Mouse (Mus musculus): ENCODE measurements around the gene Naxd. TPM values are rescaled to one million over a fixed set of nuclear protein-coding genes. Genes with fewer than 3 reads are reported as not detected.

Gene Naxd
- total and polyA plus RNA-seq, 3 experiments: 54.8 to 72.3 TPM; not detected in 1

DNA sequence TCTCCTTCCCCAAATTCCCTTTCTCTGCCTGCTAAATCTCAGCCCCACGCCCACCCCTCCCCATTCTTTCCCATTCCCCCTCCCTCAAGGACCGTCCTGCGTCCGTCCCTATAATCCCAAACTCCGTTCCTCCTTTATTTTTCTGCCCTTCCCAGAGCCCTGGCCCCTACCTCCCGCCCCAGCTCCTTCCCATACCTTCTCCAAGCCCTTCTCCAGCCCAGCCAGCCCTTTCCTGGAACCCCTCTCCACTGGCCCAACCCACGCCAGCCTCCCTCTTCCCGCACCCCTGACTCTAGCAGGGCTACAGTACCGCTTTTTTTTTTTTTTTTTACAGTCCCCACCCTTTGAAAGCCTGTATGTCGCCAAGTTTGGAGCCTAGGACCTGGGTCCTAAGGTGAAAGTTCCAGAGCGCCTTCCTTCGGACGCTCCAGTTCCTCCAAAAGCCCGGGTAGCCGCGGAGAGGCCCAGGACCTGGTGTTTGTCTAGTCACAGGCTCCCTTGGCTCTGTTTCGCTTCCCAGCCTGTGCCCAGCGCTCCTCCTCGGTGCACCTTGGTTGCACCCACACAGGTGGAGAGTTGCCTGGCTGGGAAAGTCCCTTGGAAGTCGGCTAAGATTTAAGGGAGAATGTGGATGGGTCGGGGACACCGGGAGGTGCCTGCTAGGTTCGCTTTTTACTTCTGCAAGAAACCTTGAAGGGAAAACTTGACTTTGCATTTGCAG lies 18.3 kb upstream of the Naxd start:
- H3K27ac ChIP-seq (ENCODE audit: control insufficient read depth, low read depth, low read length): no peak overlapping the region
- TF ChIP-seq SMC3 (IDR thresholded peaks at IDR 0.05; ENCODE audit: low read depth, low read length) (no peak), MAX (IDR thresholded peaks at IDR 0.05; ENCODE audit: low read length) (no peak), MEF2A (IDR thresholded peaks at IDR 0.05; ENCODE audit: extremely low read depth, insufficient replicate concordance, low read depth, low read length, poor library complexity, severe bottlenecking) (no peak), CTCF (IDR thresholded peaks at IDR 0.05 in 2 of 3, conservative IDR thresholded peaks at IDR 0.05 in 1 of 3; ENCODE audit: control insufficient read depth in 1 of 3, insufficient read depth in 1 of 3, low read depth in 2 of 3, low read length in 3 of 3, poor library complexity in 1 of 3, severe bottlenecking in 1 of 3) (no peak), KAT2A (conservative IDR thresholded peaks at IDR 0.05; ENCODE audit: low read depth, low read length) (no peak), TAL1 (IDR thresholded peaks at IDR 0.05; ENCODE audit: low read length) (no peak), TBP (IDR thresholded peaks at IDR 0.05; ENCODE audit: low read depth, low read length) (no peak), ZMIZ1 (IDR thresholded peaks at IDR 0.05; ENCODE audit: low read depth, low read length) (no peak), ZC3H11A (IDR thresholded peaks at IDR 0.05; ENCODE audit: low read depth, low read length) (no peak), ZKSCAN1 (IDR thresholded peaks at IDR 0.05; ENCODE audit: low read depth, low read length) (no peak), JUND (IDR thresholded peaks at IDR 0.05; ENCODE audit: low read depth, low read length) (no peak)
- H3K9ac ChIP-seq (ENCODE audit: control insufficient read depth, low read depth, low read length, poor library complexity, severe bottlenecking): no peak overlapping the region
- H3K27me3 ChIP-seq (ENCODE audit: control insufficient read depth in 1 of 2, insufficient read depth in 2 of 2, low read length in 2 of 2): no peaks in the 10 kb centered on the region
- H3K4me3 ChIP-seq (ENCODE audit: control insufficient read depth in 1 of 2, insufficient read depth in 1 of 2, low read depth in 2 of 2, low read length in 2 of 2): no peak overlapping the region
- DNase-seq (ENCODE audit: low read depth, low spot score): no peak
- peaks cover 6% of the 10 kb centered on the region for H3K79me2 ChIP-seq (ENCODE audit: control insufficient read depth, insufficient read depth, low read length, poor library complexity)
- peaks cover 0 to 2% of the 10 kb centered on the region in 2 experiments; a peak in 1 of 4 replicates for H3K36me3 ChIP-seq (ENCODE audit: control insufficient read depth in 1 of 2, insufficient read depth in 2 of 2, low read length in 2 of 2)
- no peaks in the 10 kb centered on the region for H3K9me3 ChIP-seq (replicated peaks; ENCODE audit: insufficient read depth, low read length)
- H3K4me1 ChIP-seq (ENCODE audit: control insufficient read depth in 1 of 2, insufficient read depth in 2 of 2, low read length in 2 of 2): peaks cover 0 to 4% of the 10 kb centered on the region in 2 experiments; a peak in 1 of 4 replicates

- TF ChIP-seq UBTF (IDR thresholded peaks at IDR 0.05; ENCODE audit: borderline replicate concordance, insufficient read depth, low read depth, low read length) (no peak), JUND (IDR thresholded peaks at IDR 0.05; ENCODE audit: low read depth, low read length) (no peak), ZC3H11A (IDR thresholded peaks at IDR 0.05; ENCODE audit: low read depth, low read length) (no peak), ZKSCAN1 (IDR thresholded peaks at IDR 0.05; ENCODE audit: low read depth, low read length) (no peak), TBP (IDR thresholded peaks at IDR 0.05; ENCODE audit: low read depth, low read length) (no peak), POLR2A (IDR thresholded peaks at IDR 0.05; ENCODE audit: control insufficient read depth in 1 of 2, insufficient read depth in 1 of 2, low read depth in 1 of 2, low read length in 2 of 2, poor library complexity in 1 of 2) (no peak)
- Histone ChIP-seq H3K79me2 (ENCODE audit: control insufficient read depth, insufficient read depth, low read length, poor library complexity) (peaks cover 6% of the 10 kb centered on the region), H3K27ac (ENCODE audit: control insufficient read depth, low read depth, low read length) (no peak overlapping the region), H3K4me1 (ENCODE audit: control insufficient read depth in 1 of 2, insufficient read depth in 2 of 2, low read length in 2 of 2) (peaks cover 0 to 4% of the 10 kb centered on the region in 2 experiments; a peak in 1 of 4 replicates), H3K36me3 (ENCODE audit: control insufficient read depth in 1 of 2, insufficient read depth in 2 of 2, low read length in 2 of 2) (peaks cover 0 to 2% of the 10 kb centered on the region in 2 experiments; a peak in 1 of 4 replicates), H3K4me3 (ENCODE audit: control insufficient read depth in 1 of 2, insufficient read depth in 1 of 2, low read depth in 2 of 2, low read length in 2 of 2) (no peak overlapping the region), H3K9me3 (replicated peaks; ENCODE audit: insufficient read depth, low read length) (no peaks in the 10 kb centered on the region), H3K9ac (ENCODE audit: control insufficient read depth, low read depth, low read length, poor library complexity, severe bottlenecking) (no peak overlapping the region), H3K27me3 (ENCODE audit: control insufficient read depth in 1 of 2, insufficient read depth in 2 of 2, low read length in 2 of 2) (no peaks in the 10 kb centered on the region; a peak in 1 of 4 replicates)
- no peak for DNase-seq (ENCODE audit: low read depth, low spot score)
Measured at GRCm38 (mm10) chr8:11479591-11479990, 17.7 kb upstream of the Naxd start.

Measured in MEL (cell line).